Mouse (Mus musculus): ENCODE data around the gene Camk2b.

DNA sequence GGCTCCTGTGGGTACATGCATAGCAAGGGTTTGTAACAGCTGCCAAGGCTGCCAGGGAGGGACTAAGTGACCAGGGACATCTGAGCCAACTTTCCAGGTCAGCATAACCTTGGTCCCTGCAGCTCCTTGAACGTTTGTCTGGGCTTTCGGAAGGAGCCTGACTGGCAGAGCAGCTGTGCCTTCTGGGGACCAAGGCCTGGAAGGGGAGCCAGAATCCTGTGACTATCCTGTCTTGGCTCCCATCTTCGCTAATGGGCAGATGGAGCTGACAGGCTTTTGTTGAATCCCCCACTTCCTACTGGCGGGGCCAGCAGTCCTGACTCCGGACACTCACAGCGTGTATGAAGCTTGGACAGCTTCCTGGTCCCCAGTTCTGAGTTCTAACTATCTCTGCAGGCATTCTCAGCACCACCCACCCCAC is 51.1 kb downstream of the Camk2b start:
- TF ChIP-seq CTCF (IDR thresholded peaks at IDR 0.05; ENCODE audit: low read depth) (no peak), EP300 (IDR thresholded peaks at IDR 0.05; ENCODE audit: low read depth) (no peak)
